Mouse (Mus musculus) common myeloid progenitor, adult 5-6 weeks (primary cell): ENCODE results near the gene 4930451I11Rik. TPM values are rescaled to one million over a fixed set of nuclear protein-coding genes. Genes with fewer than 3 reads are reported as not detected.

Source experiments
- ATAC-seq: replicated peaks from 2 replicates; pipeline ENCODE4 v1.8.0; 2016; ENCODE audit warnings: low read depth, mild to moderate bottlenecking, moderate TSS enrichment, inconsistent platforms; ENCODE audit not compliant: poor library complexity, severe bottlenecking
- total RNA-seq: library from RNA; stranded (forward); fragments of 200-1000, 187-1606 nt; gene quantifications from 2 replicates; pipeline ENCODE4 v1.2.3, GENCODE M21; 2017

The 4930451I11Rik gene
- not detected in 2 replicates for total RNA-seq

- ATAC-seq = 0 out of 2 replicates have a peak, but pooled peaks have one; percentile 4
Measured at GRCm38 (mm10) chr7:126831539-126831938, at the start of gene 4930451I11Rik. Gene 4930451I11Rik (minus strand): TSS chr7:126831639.

GRCm38 (mm10) chr7:126881040-126881439 lies 49.6 kb upstream of the 4930451I11Rik start:
- no peak for ATAC-seq

GRCm38 (mm10) chr7:126877239-126877638 lies 45.8 kb upstream of the 4930451I11Rik start:
- ATAC-seq = no peak

- ATAC-seq = no peak
Measured at GRCm38 (mm10) chr7:126870520-126870891, 39.1 kb upstream of the 4930451I11Rik start.

GRCm38 (mm10) chr7:126869780-126870519 lies 38.5 kb upstream of the 4930451I11Rik start:
- ATAC-seq = no peak

- ATAC-seq = no peak
Measured at GRCm38 (mm10) chr7:126868003-126868402, 36.6 kb upstream of the 4930451I11Rik start.

- ATAC-seq = no peak
Measured at GRCm38 (mm10) chr7:126867534-126867933, 36.1 kb upstream of the 4930451I11Rik start.

- ATAC-seq = no peak
Measured at GRCm38 (mm10) chr7:126863791-126864190, 32.4 kb upstream of the 4930451I11Rik start.

- peak; percentile 71 for ATAC-seq
Measured at GRCm38 (mm10) chr7:126862147-126862784, 30.8 kb upstream of the 4930451I11Rik start, which contains the start of gene Ino80e. Gene Ino80e (minus strand): TSS chr7:126862377.

- peak; percentile 87 for ATAC-seq
Measured at GRCm38 (mm10) chr7:126861429-126862130, 30.1 kb upstream of the 4930451I11Rik start, which contains the start of gene Hirip3. Gene Hirip3 (plus strand): TSS chr7:126861972.

- ATAC-seq = no peak
Measured at GRCm38 (mm10) chr7:126860987-126861386, 29.5 kb upstream of the 4930451I11Rik start.

GRCm38 (mm10) chr7:126856741-126857420 lies 25.4 kb upstream of the 4930451I11Rik start:
- no peak for ATAC-seq

GRCm38 (mm10) chr7:126855641-126856040 lies 24.2 kb upstream of the 4930451I11Rik start:
- ATAC-seq = no peak

GRCm38 (mm10) chr7:126853454-126853853 lies 22.0 kb upstream of the 4930451I11Rik start:
- no peak for ATAC-seq

GRCm38 (mm10) chr7:126851192-126851591 lies 19.8 kb upstream of the 4930451I11Rik start:
- ATAC-seq = no peak

- no peak for ATAC-seq
Measured at GRCm38 (mm10) chr7:126850161-126850560, 18.7 kb upstream of the 4930451I11Rik start.

- ATAC-seq = no peak
Measured at GRCm38 (mm10) chr7:126848794-126849193, 17.4 kb upstream of the 4930451I11Rik start.

- 0 out of 2 replicates have a peak, but pooled peaks have one; percentile 16 for ATAC-seq
Measured at GRCm38 (mm10) chr7:126847421-126848398, 16.3 kb upstream of the 4930451I11Rik start.

GRCm38 (mm10) chr7:126847116-126847420 lies 15.6 kb upstream of the 4930451I11Rik start, which contains the start of gene Doc2a:
Gene Doc2a (plus strand): TSS chr7:126847416.
- no peak for ATAC-seq
